Mouse (Mus musculus): ENCODE results near the gene Igsf3. TPM values are rescaled to one million over a fixed set of nuclear protein-coding genes. Genes with fewer than 3 reads are reported as not detected.
A peak's percentile ranks its signal among the peaks of the same experiment; 100 is the strongest.

The Igsf3 gene
- polyA plus RNA-seq, 1 experiment from 2014 or later: 17.3 TPM

GRCm38 (mm10) chr3:101500393-101501051 is 123.6 kb downstream of the Igsf3 start:
- H3K27me3 ChIP-seq (replicated peaks; ENCODE audit: control insufficient read depth, insufficient read depth, low read length): no peaks in the 10 kb centered on the region
- no peak overlapping the region for H3K4me3 ChIP-seq (ENCODE audit: low read depth, low read length)
- no peaks in the 10 kb centered on the region for H3K36me3 ChIP-seq (ENCODE audit: control insufficient read depth, insufficient read depth, low read length)
- ATAC-seq (replicated peaks; ENCODE audit: low FRiP score) (no peak), DNase-seq (ENCODE audit: low spot score) (no peak)
- WGBS: 78% methylated on average over 11 of the region's 11 CpGs
- H3K4me1 ChIP-seq (replicated peaks; ENCODE audit: control insufficient read depth, insufficient read depth, low read length): no peaks in the 10 kb centered on the region
- H3K9ac ChIP-seq (ENCODE audit: low read depth, low read length): no peak overlapping the region
- H3K27ac ChIP-seq (ENCODE audit: low read depth, low read length): no peak overlapping the region
- H3K4me2 ChIP-seq: no peak overlapping the region
- H3K9me3 ChIP-seq (ENCODE audit: control insufficient read depth, low read length): no peaks in the 10 kb centered on the region

- no peaks in the 10 kb centered on the region for H3K36me3 ChIP-seq (ENCODE audit: control insufficient read depth, insufficient read depth, low read length)
- no peak for ATAC-seq (replicated peaks; ENCODE audit: low FRiP score)
- no peak overlapping the region for H3K4me2 ChIP-seq
Observed at GRCm38 (mm10) chr3:101501611-101502010, 124.7 kb downstream of the Igsf3 start.

GRCm38 (mm10) chr3:101502086-101502760 is 125.3 kb downstream of the Igsf3 start:
- Histone ChIP-seq H3K4me2 (no peak overlapping the region), H3K9ac (ENCODE audit: low read depth, low read length) (no peak overlapping the region), H3K36me3 (ENCODE audit: control insufficient read depth, insufficient read depth, low read length) (no peaks in the 10 kb centered on the region), H3K9me3 (ENCODE audit: control insufficient read depth, low read length) (no peaks in the 10 kb centered on the region), H3K4me1 (replicated peaks; ENCODE audit: control insufficient read depth, insufficient read depth, low read length) (no peaks in the 10 kb centered on the region), H3K4me3 (ENCODE audit: low read depth, low read length) (no peak overlapping the region), H3K27me3 (replicated peaks; ENCODE audit: control insufficient read depth, insufficient read depth, low read length) (no peaks in the 10 kb centered on the region), H3K27ac (ENCODE audit: low read depth, low read length) (no peak overlapping the region)
- ATAC-seq (replicated peaks; ENCODE audit: low FRiP score) (no peak), DNase-seq (ENCODE audit: low spot score) (no peak)
- WGBS: 47% methylated on average over 14 of the region's 14 CpGs

More at GRCm38 (mm10) chr3:101501611-101502010, 124.7 kb downstream of the Igsf3 start:
- Histone ChIP-seq H3K27me3 (replicated peaks; ENCODE audit: control insufficient read depth, insufficient read depth, low read length) (no peaks in the 10 kb centered on the region), H3K9ac (ENCODE audit: low read depth, low read length) (no peak overlapping the region), H3K4me3 (ENCODE audit: low read depth, low read length) (no peak overlapping the region), H3K27ac (ENCODE audit: low read depth, low read length) (no peak overlapping the region), H3K9me3 (ENCODE audit: control insufficient read depth, low read length) (no peaks in the 10 kb centered on the region), H3K4me1 (replicated peaks; ENCODE audit: control insufficient read depth, insufficient read depth, low read length) (no peaks in the 10 kb centered on the region)
- no peak for DNase-seq (ENCODE audit: low spot score)
- WGBS: 78% methylated on average over 4 of the region's 4 CpGs

- Histone ChIP-seq H3K27me3 (replicated peaks; ENCODE audit: control insufficient read depth, insufficient read depth, low read length) (no peaks in the 10 kb centered on the region), H3K9me3 (ENCODE audit: control insufficient read depth, low read length) (no peaks in the 10 kb centered on the region), H3K4me3 (ENCODE audit: low read depth, low read length) (no peak overlapping the region), H3K4me2 (no peak overlapping the region), H3K9ac (ENCODE audit: low read depth, low read length) (no peak overlapping the region), H3K4me1 (replicated peaks; ENCODE audit: control insufficient read depth, insufficient read depth, low read length) (no peaks in the 10 kb centered on the region; the same call in 1 of the 2 replicates), H3K36me3 (ENCODE audit: control insufficient read depth, insufficient read depth, low read length) (no peaks in the 10 kb centered on the region), H3K27ac (ENCODE audit: low read depth, low read length) (no peak overlapping the region)
- ATAC-seq (replicated peaks; ENCODE audit: low FRiP score) (peak; percentile 60), DNase-seq (ENCODE audit: low spot score) (peak; percentile 74)
- WGBS: 40% methylated on average over 5 of the region's 5 CpGs
Observed at GRCm38 (mm10) chr3:101506179-101506578, 129.3 kb downstream of the Igsf3 start.

- H3K4me1 ChIP-seq (replicated peaks; ENCODE audit: control insufficient read depth, insufficient read depth, low read length): no peaks in the 10 kb centered on the region; the same call in 1 of the 2 replicates
- H3K9me3 ChIP-seq (ENCODE audit: control insufficient read depth, low read length): no peaks in the 10 kb centered on the region
- H3K27me3 ChIP-seq (replicated peaks; ENCODE audit: control insufficient read depth, insufficient read depth, low read length): no peaks in the 10 kb centered on the region
- no peak overlapping the region for H3K9ac ChIP-seq (ENCODE audit: low read depth, low read length)
- 20% methylated on average over 14 of the region's 14 CpGs for WGBS
- no peaks in the 10 kb centered on the region for H3K36me3 ChIP-seq (ENCODE audit: control insufficient read depth, insufficient read depth, low read length)
- H3K4me2 ChIP-seq: no peak overlapping the region
- H3K27ac ChIP-seq (ENCODE audit: low read depth, low read length): no peak overlapping the region
- DNase-seq (ENCODE audit: low spot score) (no peak), ATAC-seq (replicated peaks; ENCODE audit: low FRiP score) (peak; percentile 39)
- H3K4me3 ChIP-seq (ENCODE audit: low read depth, low read length): no peak overlapping the region
Observed at GRCm38 (mm10) chr3:101506970-101507702, 130.3 kb downstream of the Igsf3 start.

GRCm38 (mm10) chr3:101507766-101508165 is 130.9 kb downstream of the Igsf3 start:
- H3K9ac ChIP-seq (ENCODE audit: low read depth, low read length): no peak overlapping the region
- DNase-seq (ENCODE audit: low spot score): no peak

GRCm38 (mm10) chr3:101509707-101510544 is 133.0 kb downstream of the Igsf3 start:
- H3K9me3 ChIP-seq (ENCODE audit: control insufficient read depth, low read length): no peaks in the 10 kb centered on the region
- H3K4me2 ChIP-seq: no peak overlapping the region
- no peaks in the 10 kb centered on the region; the same call in 1 of the 2 replicates for H3K4me1 ChIP-seq (replicated peaks; ENCODE audit: control insufficient read depth, insufficient read depth, low read length)
- no peak overlapping the region for H3K4me3 ChIP-seq (ENCODE audit: low read depth, low read length)
- H3K27me3 ChIP-seq (replicated peaks; ENCODE audit: control insufficient read depth, insufficient read depth, low read length): no peaks in the 10 kb centered on the region
- DNase-seq (ENCODE audit: low spot score): no peak
- no peak overlapping the region for H3K27ac ChIP-seq (ENCODE audit: low read depth, low read length)
- no peak overlapping the region for H3K9ac ChIP-seq (ENCODE audit: low read depth, low read length)
- 86% methylated on average over 10 of the region's 10 CpGs for WGBS
- ATAC-seq (replicated peaks; ENCODE audit: low FRiP score): no peak
- no peaks in the 10 kb centered on the region for H3K36me3 ChIP-seq (ENCODE audit: control insufficient read depth, insufficient read depth, low read length)

More at GRCm38 (mm10) chr3:101507766-101508165, 130.9 kb downstream of the Igsf3 start:
- 59% methylated on average over 3 of the region's 3 CpGs for WGBS
- Histone ChIP-seq H3K4me2 (no peak overlapping the region), H3K27me3 (replicated peaks; ENCODE audit: control insufficient read depth, insufficient read depth, low read length) (no peaks in the 10 kb centered on the region), H3K4me3 (ENCODE audit: low read depth, low read length) (no peak overlapping the region), H3K27ac (ENCODE audit: low read depth, low read length) (no peak overlapping the region), H3K4me1 (replicated peaks; ENCODE audit: control insufficient read depth, insufficient read depth, low read length) (no peaks in the 10 kb centered on the region; the same call in 1 of the 2 replicates), H3K36me3 (ENCODE audit: control insufficient read depth, insufficient read depth, low read length) (no peaks in the 10 kb centered on the region), H3K9me3 (ENCODE audit: control insufficient read depth, low read length) (no peaks in the 10 kb centered on the region)
- no peak for ATAC-seq (replicated peaks; ENCODE audit: low FRiP score)

GRCm38 (mm10) chr3:101510632-101511031 is 133.7 kb downstream of the Igsf3 start:
- ATAC-seq (replicated peaks; ENCODE audit: low FRiP score) (no peak), DNase-seq (ENCODE audit: low spot score) (no peak)
- no peaks in the 10 kb centered on the region for H3K36me3 ChIP-seq (ENCODE audit: control insufficient read depth, insufficient read depth, low read length)
- no peak overlapping the region for H3K27ac ChIP-seq (ENCODE audit: low read depth, low read length)
- H3K4me2 ChIP-seq: no peak overlapping the region
- WGBS: 79% methylated on average over 5 of the region's 5 CpGs
- no peaks in the 10 kb centered on the region; the same call in 1 of the 2 replicates for H3K4me1 ChIP-seq (replicated peaks; ENCODE audit: control insufficient read depth, insufficient read depth, low read length)
- H3K9me3 ChIP-seq (ENCODE audit: control insufficient read depth, low read length): no peaks in the 10 kb centered on the region
- no peak overlapping the region for H3K4me3 ChIP-seq (ENCODE audit: low read depth, low read length)
- no peaks in the 10 kb centered on the region for H3K27me3 ChIP-seq (replicated peaks; ENCODE audit: control insufficient read depth, insufficient read depth, low read length)
- no peak overlapping the region for H3K9ac ChIP-seq (ENCODE audit: low read depth, low read length)
